Mouse (Mus musculus) spleen, adult 2 months (tissue): ENCODE data around the gene Pfdn6. TPM values are rescaled to one million over a fixed set of nuclear protein-coding genes. Genes with fewer than 3 reads are reported as not detected.
A peak's percentile ranks its signal among the peaks of the same experiment; 100 is the strongest.

Source experiments
- DNase-seq, 2 experiments: peaks; one replicate each; pipeline versions ENCODE4 v3.0.0 to v3.0.0-alpha.2; 2012 to 2021; ENCODE audit warnings: low spot score in 2 of 2, low read depth in 1 of 2
- H3K27ac ChIP-seq: fragments of 200-500 bp; 2 replicates; pipeline ENCODE4 v1.5.1; 2012; ENCODE audit warnings: low read length, inconsistent platforms; ENCODE audit not compliant: insufficient read depth
- H3K27me3 ChIP-seq: fragments of 200-500 bp; 2 replicates; pipeline ENCODE4 v1.6.1; 2012; ENCODE audit warnings: mild to moderate bottlenecking, moderate library complexity, low read length, inconsistent platforms; ENCODE audit not compliant: control insufficient read depth, insufficient read depth
- H3K36me3 ChIP-seq: fragments of 200-500 bp; 2 replicates; pipeline ENCODE4 v1.6.1; 2012; ENCODE audit warnings: mild to moderate bottlenecking, low read length, inconsistent platforms; ENCODE audit not compliant: control insufficient read depth, insufficient read depth
- H3K4me1 ChIP-seq: fragments of 200-500 bp; 2 replicates; pipeline ENCODE4 v1.6.1; 2011; ENCODE audit warnings: inconsistent platforms; ENCODE audit not compliant: control insufficient read depth, insufficient read depth, insufficient read length
- H3K4me3 ChIP-seq: fragments of 200-500 bp; 2 replicates; pipeline ENCODE4 v1.5.1; 2011; ENCODE audit warnings: mild to moderate bottlenecking, inconsistent platforms; ENCODE audit not compliant: insufficient read depth, insufficient read length; ENCODE audit errors: extremely low read depth
- CTCF ChIP-seq: fragments of 200-500 bp; IDR thresholded peaks from 2 replicates; pipeline ENCODE4 v1.5.1; 2011; ENCODE audit warnings: mild to moderate bottlenecking, inconsistent platforms; ENCODE audit not compliant: insufficient read depth, insufficient read length, insufficient replicate concordance; ENCODE audit errors: extremely low read depth
- POLR2A ChIP-seq: fragments of 200-500 bp; IDR thresholded peaks from 2 replicates; pipeline ENCODE4 v1.6.1; 2011; ENCODE audit warnings: low read depth, low read length, inconsistent platforms
- WGBS: fragments of 180-500 bp; shearing (Covaris S2); methylation state at CpG from one replicate; pipeline ENCODE4 v1.1.7; 2018; 5-methylcytosine and 5-hydroxymethylcytosine counted together
- polyA plus RNA-seq: library from polyadenylated mRNA; depleted of rRNA; stranded (reverse); fragments of >200 nt; gene quantifications from 2 replicates; pipeline ENCODE4 v1.2.3, GENCODE M21; 2012

Pfdn6 gene
- polyA plus RNA-seq, 1 experiment, result 13.8 TPM

DNA sequence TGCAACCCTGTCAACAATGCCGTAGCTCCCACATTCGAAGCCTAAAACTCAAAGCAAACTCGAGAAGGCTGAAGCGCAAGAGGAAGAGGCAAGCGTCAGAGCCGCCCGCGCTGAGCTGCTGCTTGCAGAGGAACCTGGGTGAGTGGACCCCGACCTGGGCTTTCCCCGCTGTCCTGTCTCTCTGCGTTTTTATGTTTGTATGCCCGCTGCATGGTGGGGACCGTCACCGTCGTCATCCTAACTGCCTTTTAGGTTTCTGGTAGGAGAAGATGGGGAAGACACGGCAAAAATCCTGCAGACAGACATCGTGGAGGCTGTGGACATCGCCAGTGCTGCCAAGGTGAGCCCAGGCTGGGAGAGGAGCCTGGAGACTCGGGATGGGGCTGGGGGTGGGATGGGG is 1.2 kb upstream of the Pfdn6 start:
- H3K4me3 ChIP-seq, result peak overlapping the region; percentile 99
- no peak overlapping the region for H3K27ac ChIP-seq
- 42% methylated on average over 19 of the region's 19 CpGs for WGBS
- H3K27me3 ChIP-seq, result no peaks in the 10 kb centered on the region
- no peak for DNase-seq
- no peak for TF ChIP-seq CTCF
- TF ChIP-seq POLR2A, result no peak
- peaks cover 26% of the 10 kb centered on the region for H3K36me3 ChIP-seq
- peaks cover 14% of the 10 kb centered on the region; the same call in 1 of the 2 replicates for H3K4me1 ChIP-seq

GRCm38 (mm10) chr17:33940981-33941380 is 838 bp upstream of the Pfdn6 start:
- Histone ChIP-seq H3K36me3 (peaks cover 27% of the 10 kb centered on the region), H3K4me1 (peaks cover 14% of the 10 kb centered on the region; the same call in 1 of the 2 replicates), H3K27me3 (no peaks in the 10 kb centered on the region), H3K27ac (no peak overlapping the region), H3K4me3 (peak overlapping the region; percentile 99)
- TF ChIP-seq CTCF (no peak), POLR2A (no peak)
- no peak for DNase-seq
- 2% methylated on average over 26 of the region's 26 CpGs for WGBS

DNA sequence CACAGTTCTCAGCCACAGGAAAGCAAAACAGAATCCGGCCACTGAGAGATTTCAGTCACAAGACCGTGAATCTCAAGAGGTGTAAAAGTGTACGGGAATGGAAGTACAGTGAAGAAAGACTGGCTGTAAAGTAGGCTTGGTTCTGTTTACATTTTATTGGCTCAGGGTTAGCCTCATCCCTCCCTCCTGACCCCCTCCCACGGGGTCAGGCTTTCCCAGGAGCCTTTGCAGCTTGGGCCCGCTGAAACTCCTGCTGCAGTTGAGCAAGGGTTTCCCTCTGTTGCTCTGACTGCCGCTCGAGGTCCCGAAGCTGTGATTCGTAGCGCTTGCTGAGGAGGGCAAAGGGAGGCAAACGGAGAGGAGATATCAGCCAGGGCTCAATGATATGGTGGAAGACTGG is 1.4 kb downstream of the Pfdn6 start:
- Histone ChIP-seq H3K36me3 (peaks cover 29% of the 10 kb centered on the region), H3K4me3 (no peak overlapping the region), H3K4me1 (peaks cover 14% of the 10 kb centered on the region; the same call in 1 of the 2 replicates), H3K27me3 (no peaks in the 10 kb centered on the region), H3K27ac (no peak overlapping the region)
- DNase-seq, result no peak
- WGBS, result 82% methylated on average over 11 of the region's 11 CpGs
- TF ChIP-seq CTCF (no peak), POLR2A (no peak)

GRCm38 (mm10) chr17:33936993-33937392 is 3.1 kb downstream of the Pfdn6 start:
- peaks cover 14% of the 10 kb centered on the region; the same call in 1 of the 2 replicates for H3K4me1 ChIP-seq
- no peak for DNase-seq
- no peak overlapping the region for H3K4me3 ChIP-seq
- no peak overlapping the region for H3K27ac ChIP-seq
- peaks cover 42% of the 10 kb centered on the region for H3K36me3 ChIP-seq
- no peak for TF ChIP-seq POLR2A
- TF ChIP-seq CTCF, result no peak
- 93% methylated on average over 15 of the region's 15 CpGs for WGBS
- H3K27me3 ChIP-seq, result no peaks in the 10 kb centered on the region

DNA sequence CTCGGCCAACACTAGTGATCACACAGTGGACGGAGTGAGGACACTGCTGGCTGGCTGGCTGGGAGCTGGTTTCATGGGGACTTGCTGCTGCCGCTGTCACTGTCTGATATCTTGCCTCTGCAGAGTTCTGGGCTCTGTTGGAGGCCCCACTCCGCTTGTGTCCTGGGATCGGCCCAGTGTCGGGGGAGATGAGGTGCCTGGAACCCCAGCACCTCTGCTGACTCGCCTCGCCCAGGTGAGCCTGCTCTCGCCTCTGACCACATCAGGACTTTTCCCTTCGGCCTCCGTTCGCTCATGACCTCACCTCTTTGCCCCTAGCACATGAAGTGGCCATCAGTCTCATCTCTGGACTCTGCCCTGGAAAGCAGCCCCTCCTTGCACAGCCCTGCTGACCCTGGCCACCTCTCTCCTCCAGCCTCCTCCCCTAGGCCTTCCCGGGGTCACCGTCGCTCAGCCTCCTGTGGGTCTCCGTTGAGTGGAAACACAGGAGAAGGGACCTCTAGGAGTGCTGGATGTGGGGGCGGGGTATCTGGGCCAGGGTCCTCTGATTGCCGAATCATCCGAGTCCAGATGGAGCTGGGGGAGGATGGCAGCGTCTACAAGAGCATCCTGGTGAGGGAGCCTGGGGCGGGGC is 4.6 kb downstream of the Pfdn6 start:
- TF ChIP-seq POLR2A (no peak), CTCF (no peak)
- Histone ChIP-seq H3K27ac (no peak overlapping the region), H3K27me3 (no peaks in the 10 kb centered on the region), H3K36me3 (peaks cover 43% of the 10 kb centered on the region), H3K4me3 (no peak overlapping the region), H3K4me1 (peaks cover 10% of the 10 kb centered on the region; the same call in 1 of the 2 replicates)
- WGBS, result 90% methylated on average over 21 of the region's 21 CpGs
- no peak for DNase-seq

GRCm38 (mm10) chr17:33932970-33933369 is 7.2 kb downstream of the Pfdn6 start:
- H3K4me1 ChIP-seq, result peaks cover 4% of the 10 kb centered on the region; the same call in 1 of the 2 replicates
- no peaks in the 10 kb centered on the region for H3K27me3 ChIP-seq
- WGBS, result 95% methylated on average over 15 of the region's 15 CpGs
- no peak overlapping the region for H3K27ac ChIP-seq
- DNase-seq, result no peak
- no peak overlapping the region for H3K4me3 ChIP-seq
- peaks cover 42% of the 10 kb centered on the region for H3K36me3 ChIP-seq
- TF ChIP-seq CTCF, result no peak
- no peak for TF ChIP-seq POLR2A

DNA sequence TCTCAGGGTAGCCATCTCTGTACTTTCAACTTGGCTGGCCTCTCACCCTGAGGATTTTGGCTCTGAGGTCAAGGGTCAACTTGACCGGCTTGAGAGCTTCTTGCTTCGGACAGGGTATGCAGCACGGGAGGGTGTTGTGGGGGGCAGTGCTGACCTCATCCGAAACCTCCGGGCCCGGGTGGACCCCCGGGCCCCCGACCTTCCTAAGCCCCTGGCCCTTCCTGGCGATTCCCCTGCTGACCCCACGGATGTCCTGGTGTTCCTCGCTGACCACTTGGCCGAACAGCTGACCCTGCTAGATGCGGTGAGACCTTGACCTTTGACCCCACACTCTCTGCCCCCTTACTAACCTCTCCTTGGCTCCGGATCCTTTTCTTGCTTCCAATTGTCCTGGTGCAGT is 7.7 kb downstream of the Pfdn6 start:
- H3K27me3 ChIP-seq, result no peaks in the 10 kb centered on the region
- DNase-seq, result no peak
- no peak overlapping the region for H3K27ac ChIP-seq
- H3K36me3 ChIP-seq, result peaks cover 41% of the 10 kb centered on the region
- WGBS, result 91% methylated on average over 14 of the region's 14 CpGs
- H3K4me3 ChIP-seq, result no peak overlapping the region
- TF ChIP-seq POLR2A, result no peak
- TF ChIP-seq CTCF, result no peak
- H3K4me1 ChIP-seq, result peaks cover 4% of the 10 kb centered on the region; the same call in 1 of the 2 replicates
